Mouse (Mus musculus) cerebellum, adult 2 months (tissue): Measurements from ENCODE around the gene Pik3ca. TPM values are rescaled to one million over a fixed set of nuclear protein-coding genes. Genes with fewer than 3 reads are reported as not detected.

Source experiments
- DNase-seq, 2 experiments: peaks; one replicate each; pipeline ENCODE4 v3.0.0; 2021
- H3K27ac ChIP-seq: fragments of 200-500 bp; 2 replicates; pipeline ENCODE4 v1.5.1; 2012; ENCODE audit warnings: low read length, control low read depth, inconsistent platforms; ENCODE audit not compliant: insufficient read depth
- H3K27me3 ChIP-seq: fragments of 200-500 bp; 2 replicates; pipeline ENCODE4 v1.6.1; 2012; ENCODE audit warnings: inconsistent platforms, mild to moderate bottlenecking, low read length, moderate library complexity; ENCODE audit not compliant: control insufficient read depth, insufficient read depth
- H3K4me1 ChIP-seq: fragments of 200-500 bp; 2 replicates; pipeline ENCODE4 v1.6.1; 2011; ENCODE audit warnings: low read length; ENCODE audit not compliant: control insufficient read depth, insufficient read depth
- H3K4me3 ChIP-seq: fragments of 200-500 bp; replicated peaks from 2 replicates; pipeline ENCODE3; 2011; ENCODE audit warnings: mild to moderate bottlenecking, low read depth, low read length, control low read depth; ENCODE audit not compliant: insufficient read depth
- CTCF ChIP-seq: fragments of 200-500 bp; IDR thresholded peaks from 2 replicates; pipeline ENCODE4 v1.5.1; 2011; ENCODE audit warnings: low read depth, mild to moderate bottlenecking, control low read depth, low read length, moderate library complexity, borderline replicate concordance; ENCODE audit not compliant: insufficient read depth
- POLR2A ChIP-seq: fragments of 200-500 bp; IDR thresholded peaks from 2 replicates; pipeline ENCODE4 v1.6.1; 2011; ENCODE audit warnings: low read length, control low read depth, borderline replicate concordance; ENCODE audit not compliant: insufficient read depth
- WGBS: fragments of 180-500 bp; shearing (Covaris S2); methylation state at CpG from one replicate; pipeline ENCODE4 v1.1.7; 2018; 5-methylcytosine and 5-hydroxymethylcytosine counted together
- polyA plus RNA-seq: library from polyadenylated mRNA; depleted of rRNA; stranded (reverse); fragments of >200 nt; gene quantifications from 2 replicates; pipeline ENCODE4 v1.2.3, GENCODE M21; 2012

Gene Pik3ca
- polyA plus RNA-seq, 1 experiment = 29.7 TPM

DNA sequence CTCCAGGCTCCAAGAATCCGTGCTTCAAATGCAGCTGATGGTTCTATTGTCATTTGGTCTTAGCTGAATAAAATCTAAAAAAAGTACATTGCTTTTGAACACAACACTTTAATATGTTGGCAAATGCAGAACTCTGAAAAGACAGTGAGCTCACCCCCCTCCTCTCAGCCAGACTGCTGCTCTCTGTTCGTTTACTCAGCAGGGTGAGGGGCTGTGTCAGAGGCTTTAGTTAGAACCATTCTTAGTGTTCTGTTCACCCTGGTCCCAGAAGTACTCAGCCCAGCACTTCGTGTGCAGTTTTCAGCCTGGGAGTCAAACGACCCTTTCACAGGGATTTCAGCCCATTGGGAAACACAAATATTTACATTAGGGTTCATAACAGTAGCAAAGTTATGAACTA lies 70.9 kb downstream of the Pik3ca start:
- Histone ChIP-seq H3K27ac (no peak overlapping the region), H3K4me3 (no peak overlapping the region)

GRCm38 (mm10) chr3:32470449-32470848 lies 73.0 kb downstream of the Pik3ca start:
- H3K4me3 ChIP-seq = no peak overlapping the region
- H3K27ac ChIP-seq = no peak overlapping the region
- 34% methylated on average over 7 of the region's 7 CpGs for whole genome bisulfite sequencing
- no peaks in the 10 kb centered on the region; the same call in 1 of the 2 replicates for H3K4me1 ChIP-seq
- no peaks in the 10 kb centered on the region for H3K27me3 ChIP-seq
- DNase-seq = no peak
- no peak for TF ChIP-seq CTCF
- TF ChIP-seq POLR2A = no peak

More for the DNA sequence above, 70.9 kb downstream of the Pik3ca start:
- Histone ChIP-seq H3K27me3 (no peaks in the 10 kb centered on the region), H3K4me1 (no peaks in the 10 kb centered on the region; the same call in 1 of the 2 replicates)
- WGBS = 78% methylated on average over 4 of the region's 4 CpGs
- no peak for DNase-seq
- TF ChIP-seq CTCF = no peak
- no peak for TF ChIP-seq POLR2A

GRCm38 (mm10) chr3:32471098-32471497 lies 73.6 kb downstream of the Pik3ca start:
- no peak overlapping the region for H3K27ac ChIP-seq
- no peak for DNase-seq
- WGBS = 50% methylated on average over 6 of the region's 6 CpGs
- H3K4me1 ChIP-seq = no peaks in the 10 kb centered on the region; the same call in 1 of the 2 replicates
- TF ChIP-seq POLR2A (no peak), CTCF (no peak)
- no peaks in the 10 kb centered on the region for H3K27me3 ChIP-seq
- H3K4me3 ChIP-seq = no peak overlapping the region

DNA sequence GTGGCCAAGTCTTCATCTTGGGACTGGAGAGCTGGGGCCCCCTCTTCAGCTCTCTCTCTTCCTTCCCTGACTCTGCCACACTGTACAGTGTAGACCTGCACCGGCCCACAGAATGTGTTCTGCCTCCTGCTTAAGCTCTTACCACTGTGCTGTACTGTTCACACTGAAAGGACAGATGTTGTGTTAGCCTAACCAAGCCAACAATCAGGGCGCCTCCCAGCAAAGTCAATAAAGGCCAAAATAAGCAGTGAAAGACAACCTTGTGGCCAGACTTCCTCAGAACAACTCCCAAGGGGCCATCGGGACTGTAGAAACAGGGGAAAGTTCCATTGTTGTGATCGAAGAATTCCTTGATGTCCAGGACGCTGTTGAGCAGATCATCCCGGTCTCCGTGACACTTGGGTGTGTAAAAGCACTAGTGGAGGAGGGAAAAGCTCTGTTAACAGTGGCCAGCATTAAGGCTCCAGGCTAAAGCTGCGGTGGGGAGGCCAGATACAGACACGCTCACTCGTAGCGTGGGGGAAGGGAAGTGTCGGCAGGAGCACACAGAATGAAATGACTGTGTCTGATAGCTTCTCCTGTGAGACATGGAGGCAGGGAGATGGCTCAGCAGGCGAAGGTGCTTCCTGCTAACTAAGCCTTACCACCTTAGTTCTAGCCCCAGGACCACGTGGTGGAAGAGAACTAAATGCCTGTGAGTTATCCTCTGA lies 74.9 kb downstream of the Pik3ca start:
- TF ChIP-seq POLR2A (no peak), CTCF (no peak)
- no peak overlapping the region for H3K4me3 ChIP-seq
- DNase-seq = no peak
- no peaks in the 10 kb centered on the region; the same call in 1 of the 2 replicates for H3K4me1 ChIP-seq
- no peak overlapping the region for H3K27ac ChIP-seq
- H3K27me3 ChIP-seq = no peaks in the 10 kb centered on the region
- 72% methylated on average over 14 of the region's 14 CpGs for WGBS

DNA sequence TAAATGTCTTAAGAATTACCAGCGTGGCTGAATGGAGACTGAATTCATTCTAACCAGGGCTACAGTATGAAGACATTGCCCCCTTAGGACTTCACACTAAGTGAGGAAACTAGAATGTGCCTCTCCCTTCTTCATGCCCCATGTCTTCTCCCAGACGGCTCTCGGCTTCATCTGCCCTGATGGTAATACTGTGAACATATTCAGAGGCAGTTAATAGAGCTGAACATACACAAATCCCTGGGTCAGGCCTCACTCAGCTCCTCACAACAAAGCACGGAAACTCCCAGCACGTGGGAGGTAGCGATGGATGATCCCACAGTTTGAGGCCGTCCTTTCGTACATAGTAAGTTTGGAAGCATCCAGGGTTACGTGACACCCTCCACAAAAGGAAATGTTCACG lies 75.7 kb downstream of the Pik3ca start:
- H3K4me3 ChIP-seq = no peak overlapping the region
- no peak overlapping the region for H3K27ac ChIP-seq
- no peaks in the 10 kb centered on the region; the same call in 1 of the 2 replicates for H3K4me1 ChIP-seq
- DNase-seq = no peak
- WGBS = 80% methylated on average over 10 of the region's 10 CpGs
- H3K27me3 ChIP-seq = no peaks in the 10 kb centered on the region
- TF ChIP-seq POLR2A (no peak), CTCF (no peak)

GRCm38 (mm10) chr3:32479961-32480360 lies 82.5 kb downstream of the Pik3ca start:
- Histone ChIP-seq H3K27ac (no peak overlapping the region), H3K4me3 (no peak overlapping the region), H3K27me3 (no peaks in the 10 kb centered on the region), H3K4me1 (no peaks in the 10 kb centered on the region)
- WGBS = 84% methylated on average over 7 of the region's 7 CpGs
- DNase-seq = no peak
- no peak for TF ChIP-seq POLR2A
- no peak for TF ChIP-seq CTCF

DNA sequence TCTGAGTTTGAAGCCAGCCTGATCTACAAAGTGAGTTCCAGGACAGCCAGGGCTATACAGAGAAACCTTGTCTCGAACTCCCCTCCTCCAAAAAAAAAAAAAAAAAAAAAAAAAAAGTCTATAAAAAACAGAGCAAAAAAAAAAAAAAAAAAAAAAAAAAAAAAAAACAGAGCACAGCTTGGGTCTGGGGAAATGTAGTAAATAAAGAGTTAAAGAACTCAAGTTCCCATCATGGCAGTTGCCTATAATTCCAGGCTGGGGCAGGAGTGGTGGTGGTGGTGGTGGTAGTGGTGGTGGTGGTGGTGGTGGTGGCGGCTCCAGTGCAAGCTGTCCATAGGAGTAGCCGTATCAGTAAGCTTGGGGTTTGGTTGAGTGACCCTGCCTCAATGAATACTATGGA lies 85.6 kb downstream of the Pik3ca start:
- Histone ChIP-seq H3K27me3 (no peaks in the 10 kb centered on the region), H3K4me1 (no peaks in the 10 kb centered on the region), H3K27ac (no peak overlapping the region), H3K4me3 (no peak overlapping the region)
- TF ChIP-seq CTCF (no peak), POLR2A (no peak)
- 79% methylated on average over 3 of the region's 3 CpGs for WGBS
- DNase-seq = no peak

- H3K27ac ChIP-seq = no peak overlapping the region
- DNase-seq = no peak
- TF ChIP-seq POLR2A (no peak), CTCF (no peak)
- WGBS = 72% methylated on average over 4 of the region's 4 CpGs
- H3K4me1 ChIP-seq = no peaks in the 10 kb centered on the region
- H3K4me3 ChIP-seq = no peak overlapping the region
- H3K27me3 ChIP-seq = no peaks in the 10 kb centered on the region
Observed at GRCm38 (mm10) chr3:32486543-32486942, 89.1 kb downstream of the Pik3ca start.
